Mouse (Mus musculus) c-Kit-positive CD71-positive TER-119-negative erythroid progenitor cells, embryonic 14.5 days (primary cell): Measurements from ENCODE around the gene Slamf6.
"Not testable (repeated sequence)": the region's sequence is repeated elsewhere in the genome, so short reads cannot be mapped to it uniquely, and the experiment has no call there.

ENCODE experiments used
- DNase-seq: peaks from one replicate; pipeline ENCODE4 v3.0.0-alpha.2; 2013; ENCODE audit warnings: low read depth

Gene Slamf6

GRCm38 (mm10) chr1:171957411-171957810 is 40.1 kb downstream of the Slamf6 start:
- DNase-seq: no peak

DNA sequence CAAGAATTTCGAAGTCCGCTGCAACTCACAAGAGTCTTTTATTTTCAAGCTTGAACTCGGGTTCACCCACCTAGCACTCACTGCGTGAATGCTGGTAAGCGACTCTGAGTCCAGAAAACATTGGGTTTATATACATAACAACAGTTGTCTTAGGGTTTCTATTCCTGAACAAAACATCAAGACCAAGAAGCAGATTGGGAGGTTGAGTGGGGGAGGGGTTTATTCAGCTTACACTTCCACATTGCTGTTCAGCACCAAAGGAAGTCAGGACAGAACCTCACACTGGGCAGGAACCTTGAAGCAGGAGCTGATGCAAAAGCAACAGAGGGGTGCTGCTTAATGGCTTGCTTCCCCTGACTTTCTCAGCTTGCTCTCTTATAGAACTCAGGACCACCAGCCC is 43.4 kb downstream of the Slamf6 start:
- DNase-seq: no peak

GRCm38 (mm10) chr1:171961704-171962103 is 44.4 kb downstream of the Slamf6 start:
- no peak for DNase-seq

DNA sequence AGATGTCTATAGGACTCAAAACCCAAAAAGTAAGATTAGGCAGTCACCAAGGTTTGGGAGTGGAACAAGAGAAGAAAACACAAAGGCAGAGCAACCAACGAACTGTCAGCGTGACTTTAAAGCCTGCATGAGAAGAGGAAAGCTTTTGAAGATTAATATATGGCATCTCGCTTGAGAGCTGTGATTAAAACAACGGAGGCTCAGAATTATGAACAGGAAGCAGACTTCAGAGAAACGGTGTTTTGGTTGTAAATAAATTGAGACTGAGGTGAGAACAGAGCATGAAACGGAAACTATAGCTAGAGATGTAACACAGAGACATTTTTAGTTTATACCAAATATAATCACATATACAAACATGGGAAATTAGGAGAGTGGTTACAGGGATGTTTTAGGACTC is 46.3 kb downstream of the Slamf6 start:
- DNase-seq: no peak

- DNase-seq: no peak
Observed at GRCm38 (mm10) chr1:171966054-171966790, 48.9 kb downstream of the Slamf6 start.

DNA sequence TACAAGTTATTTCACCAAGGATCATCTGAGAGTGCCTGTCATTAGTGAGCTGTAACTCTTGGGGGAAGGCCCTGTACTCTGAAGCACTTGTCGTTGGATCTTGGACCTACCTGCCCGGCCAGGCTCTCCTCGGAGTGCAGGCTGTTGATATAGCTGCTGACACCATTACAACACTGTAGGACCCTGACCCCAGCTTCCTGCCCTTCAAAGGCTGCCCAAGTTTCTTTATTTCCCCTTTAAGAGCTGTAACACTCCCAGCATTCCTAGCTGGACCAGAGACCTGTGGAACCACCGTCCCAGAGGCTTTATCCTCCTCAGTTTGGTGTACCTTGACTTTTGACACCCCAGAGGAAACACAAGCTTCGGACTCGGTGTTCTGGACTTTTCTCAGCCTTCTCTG is 51.9 kb downstream of the Slamf6 start:
- no peak for DNase-seq

DNA sequence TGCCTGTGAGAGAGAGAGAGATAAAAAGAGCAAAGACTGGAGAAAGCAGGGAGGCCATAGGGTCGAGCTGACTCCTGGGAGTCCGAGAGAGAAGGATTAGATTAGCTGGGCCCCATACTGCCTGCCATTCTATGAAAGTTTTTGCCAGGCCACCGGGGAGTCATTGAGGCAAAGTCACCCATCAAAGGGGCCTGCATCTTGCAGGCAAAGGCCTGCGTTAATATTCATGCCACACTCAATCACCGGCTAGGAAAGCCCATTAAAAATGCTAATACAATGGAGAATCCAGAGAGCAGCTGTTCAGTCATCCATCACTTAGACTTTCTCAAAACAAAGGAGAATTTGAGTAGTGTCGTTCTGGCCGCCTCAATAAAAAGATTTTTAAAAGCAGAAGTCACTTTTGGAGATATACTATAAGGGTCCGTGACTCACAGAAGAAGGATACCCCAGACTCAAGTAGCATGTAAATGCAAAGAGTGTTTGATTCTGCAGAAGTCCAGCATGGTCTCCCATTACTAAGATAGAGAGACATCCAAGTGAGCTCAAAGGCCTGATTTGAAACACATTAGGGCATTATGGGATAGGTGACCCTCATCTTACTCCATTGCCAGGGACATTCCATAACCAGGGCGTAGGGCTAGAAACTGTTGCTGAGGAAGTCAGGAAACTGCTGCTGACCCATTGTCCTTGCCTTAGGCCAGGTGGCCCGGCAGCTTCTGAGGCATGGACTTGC is 53.7 kb downstream of the Slamf6 start:
- no peak for DNase-seq

GRCm38 (mm10) chr1:171974361-171974760 is 57.0 kb downstream of the Slamf6 start:
- not testable (repeated sequence) for DNase-seq

- no peak for DNase-seq
Observed at GRCm38 (mm10) chr1:171975377-171975776, 58.1 kb downstream of the Slamf6 start.

GRCm38 (mm10) chr1:171975831-171976230 is 58.5 kb downstream of the Slamf6 start:
- no peak for DNase-seq

GRCm38 (mm10) chr1:171976826-171977539 is 59.7 kb downstream of the Slamf6 start:
- no peak for DNase-seq

- no peak for DNase-seq
Observed at GRCm38 (mm10) chr1:171977891-171978290, 60.6 kb downstream of the Slamf6 start.

GRCm38 (mm10) chr1:171979969-171980730 is 62.8 kb downstream of the Slamf6 start:
- no peak for DNase-seq

DNA sequence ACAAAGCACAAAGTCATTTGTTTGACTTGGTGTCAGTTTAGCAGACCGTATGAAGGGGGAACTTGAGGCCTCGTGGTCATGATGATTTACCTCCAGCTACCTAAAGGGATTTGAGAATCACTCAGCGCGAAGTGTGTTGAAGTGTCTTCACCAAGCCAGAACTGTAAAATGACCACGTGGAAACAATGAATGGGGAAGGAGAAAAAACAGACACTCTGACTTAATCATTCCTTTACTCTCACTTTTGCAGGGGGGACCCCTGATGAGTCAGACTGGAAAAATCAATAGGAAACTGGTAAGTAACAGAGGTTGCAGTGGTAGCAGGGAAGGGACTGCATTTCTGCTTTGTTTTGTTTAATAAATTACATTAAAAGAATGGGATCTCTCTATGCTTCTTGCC is 64.9 kb downstream of the Slamf6 start:
- no peak for DNase-seq

GRCm38 (mm10) chr1:171982740-171983139 is 65.4 kb downstream of the Slamf6 start:
- no peak for DNase-seq

- DNase-seq: no peak
Observed at GRCm38 (mm10) chr1:171983372-171984001, 66.2 kb downstream of the Slamf6 start.

DNA sequence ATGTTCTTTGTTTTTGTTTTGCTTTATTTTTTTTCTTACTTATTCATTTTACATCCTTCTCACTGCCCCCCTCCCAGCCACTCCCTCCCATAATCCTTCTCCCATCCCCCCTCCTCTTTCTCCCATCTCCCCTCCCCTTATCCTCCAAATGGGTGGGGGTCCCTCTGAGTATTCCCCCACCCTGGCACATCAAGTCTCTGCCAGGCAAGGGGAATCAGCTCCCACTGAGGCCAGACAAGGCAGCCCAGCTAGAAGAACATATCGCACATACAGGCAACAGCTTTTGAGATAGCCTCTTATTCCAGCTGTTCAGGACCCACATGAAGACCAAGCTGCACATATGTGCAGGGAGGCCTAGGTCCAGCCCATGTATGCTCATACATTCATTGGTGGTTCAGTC is 66.8 kb downstream of the Slamf6 start:
- no peak for DNase-seq

- no peak for DNase-seq
Observed at GRCm38 (mm10) chr1:171991883-171992282, 74.6 kb downstream of the Slamf6 start.

DNA sequence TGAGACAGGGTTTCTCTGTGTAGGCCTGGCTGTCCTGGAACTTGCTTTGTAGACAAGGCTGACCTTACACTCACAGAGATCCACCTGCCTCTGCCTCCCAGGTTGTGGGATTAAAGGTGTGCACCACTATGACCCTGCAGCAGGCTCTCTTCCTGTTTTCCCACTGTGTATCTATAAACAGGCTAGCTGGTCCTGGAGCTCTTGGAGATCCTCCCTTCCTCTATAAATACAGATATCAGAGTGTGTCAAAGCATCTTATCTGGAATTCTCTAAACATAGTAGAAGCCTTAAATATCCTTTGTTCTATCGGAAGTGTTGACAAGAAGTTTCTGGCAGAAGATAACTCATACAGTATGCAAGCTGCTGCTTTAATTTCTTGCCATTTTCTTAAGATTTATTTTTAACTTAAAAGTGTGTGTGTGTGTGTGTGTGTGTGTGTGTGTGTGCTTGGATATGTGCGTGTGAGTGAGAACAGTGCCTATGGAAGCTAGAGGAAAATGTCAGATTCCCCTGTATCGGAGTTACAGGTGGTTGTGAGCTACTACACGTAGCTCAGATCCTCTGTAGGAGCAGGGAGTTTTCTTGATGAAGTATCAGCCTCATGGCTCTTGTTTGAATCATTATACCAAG is 75.7 kb downstream of the Slamf6 start:
- DNase-seq: no peak

GRCm38 (mm10) chr1:171994501-171994900 is 77.2 kb downstream of the Slamf6 start:
- no peak for DNase-seq
